Mouse (Mus musculus) lung, postnatal 25 days (tissue): ENCODE measurements around the gene Cyp2j5.
"Not testable (repeated sequence)": the region's sequence is repeated elsewhere in the genome, so short reads cannot be mapped to it uniquely, and the experiment has no call there.

ENCODE experiments used
- DNase-seq: peaks from one replicate; pipeline ENCODE4 v3.0.0; 2022; ENCODE audit warnings: low spot score

Cyp2j5 gene

GRCm38 (mm10) chr4:96663991-96664390 is at the start of gene Cyp2j5:
Gene Cyp2j5 (minus strand): TSS chr4:96664154.
- no peak for DNase-seq

- DNase-seq: peak; percentile 34
Measured at GRCm38 (mm10) chr4:96705281-96705951, 41.5 kb upstream of the Cyp2j5 start.

- no peak for DNase-seq
Measured at GRCm38 (mm10) chr4:96698218-96698561, 34.2 kb upstream of the Cyp2j5 start.

GRCm38 (mm10) chr4:96697511-96698217 is 33.7 kb upstream of the Cyp2j5 start:
- DNase-seq: no peak

GRCm38 (mm10) chr4:96696614-96697360 is 32.8 kb upstream of the Cyp2j5 start:
- DNase-seq: no peak

- no peak for DNase-seq
Measured at GRCm38 (mm10) chr4:96687358-96687803, 23.4 kb upstream of the Cyp2j5 start.

GRCm38 (mm10) chr4:96683474-96683873 is 19.5 kb upstream of the Cyp2j5 start:
- no peak for DNase-seq

GRCm38 (mm10) chr4:96680966-96681365 is 17.0 kb upstream of the Cyp2j5 start:
- DNase-seq: no peak

- no peak for DNase-seq
Measured at GRCm38 (mm10) chr4:96680233-96680632, 16.3 kb upstream of the Cyp2j5 start.

GRCm38 (mm10) chr4:96664668-96665454 is 907 bp upstream of the Cyp2j5 start:
- DNase-seq: no peak

GRCm38 (mm10) chr4:96635455-96635854 is 28.5 kb downstream of the Cyp2j5 start:
- DNase-seq: no peak

- DNase-seq: no peak
Measured at GRCm38 (mm10) chr4:96622474-96622873, 41.5 kb downstream of the Cyp2j5 start.

- DNase-seq: no peak
Measured at GRCm38 (mm10) chr4:96591791-96592150, 72.2 kb downstream of the Cyp2j5 start.

GRCm38 (mm10) chr4:96590911-96591790 is 72.8 kb downstream of the Cyp2j5 start, which contains the start of gene Cyp2j9:
Gene Cyp2j9 (minus strand): TSS chr4:96591578.
- DNase-seq: peak; percentile 77

- no peak for DNase-seq
Measured at GRCm38 (mm10) chr4:96581425-96582088, 82.4 kb downstream of the Cyp2j5 start.

- not testable (repeated sequence) for DNase-seq
Measured at GRCm38 (mm10) chr4:96580351-96580750, 83.6 kb downstream of the Cyp2j5 start.
